Mouse (Mus musculus) erythroblast, embryonic 14.5 days (primary cell): Measurements from ENCODE around the gene Klrb1b.

Experiments
- GATA1 ChIP-seq: IDR thresholded peaks from 2 replicates; pipeline ENCODE4 v1.6.1; 2012; ENCODE audit warnings: low read length, inconsistent platforms, mixed read lengths
- TAL1 ChIP-seq: IDR thresholded peaks from 3 replicates; pipeline ENCODE4 v1.6.1; 2012; ENCODE audit warnings: low read length, inconsistent platforms, mixed read lengths

GRCm38 (mm10) chr6:128842356-128842944 is 16.3 kb upstream of the Klrb1b start:
- TF ChIP-seq GATA1 (no peak), TAL1 (no peak)
